Mouse (Mus musculus): ENCODE data around the gene Mindy4.

Mindy4 gene

GRCm38 (mm10) chr6:55207786-55208185 lies 4.6 kb downstream of the Mindy4 start:
- no peak for DNase-seq (ENCODE audit: low spot score)

DNA sequence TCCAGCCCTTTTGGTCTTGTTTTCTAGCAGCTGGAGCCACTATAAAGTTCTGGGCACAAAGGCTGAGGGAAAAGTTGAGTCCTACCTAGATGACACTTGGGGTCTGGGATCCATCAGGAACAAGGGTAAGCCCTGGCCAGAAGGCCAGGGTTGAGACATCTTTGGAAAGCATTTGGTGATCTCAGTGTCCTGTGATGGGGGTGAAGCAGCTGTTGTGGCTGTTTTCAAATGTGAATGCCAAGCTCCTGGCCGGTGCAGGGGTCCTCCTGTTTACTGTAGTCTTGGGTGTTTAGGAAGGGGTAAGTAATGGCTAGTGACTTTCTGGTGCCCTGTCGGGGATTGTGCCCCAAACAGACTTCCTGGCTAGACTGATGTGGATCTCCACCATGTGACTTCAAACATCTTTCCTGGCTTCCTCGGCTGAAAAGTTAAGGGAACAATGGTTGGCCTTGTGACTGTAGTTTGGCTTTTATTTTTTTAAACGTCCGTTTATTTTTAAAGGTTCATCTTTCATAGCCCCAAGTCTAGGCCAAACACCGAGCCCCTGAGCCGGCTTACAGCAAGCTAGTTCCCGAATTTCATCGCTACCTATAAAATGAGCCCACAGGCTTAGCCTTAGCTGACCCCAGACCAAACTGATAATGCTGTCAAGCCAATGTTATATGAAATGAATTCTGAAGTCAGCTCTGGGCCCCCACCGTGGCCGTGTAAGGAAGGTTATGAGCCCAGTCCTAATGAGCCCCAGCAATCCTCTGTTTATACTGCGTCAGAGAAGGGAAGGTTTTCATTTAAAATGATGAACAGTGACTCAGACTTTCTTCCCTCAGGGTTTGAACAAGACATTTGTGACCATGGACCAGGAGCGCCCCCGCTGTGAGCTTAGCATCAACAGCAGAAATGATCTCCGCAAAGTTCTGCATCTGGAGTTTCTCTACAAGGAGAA lies 7.5 kb downstream of the Mindy4 start:
- no peak for DNase-seq (ENCODE audit: low spot score)

- no peak for DNase-seq (ENCODE audit: low spot score)
Measured at GRCm38 (mm10) chr6:55214541-55214940, 11.4 kb downstream of the Mindy4 start.

- DNase-seq (ENCODE audit: low spot score): no peak
Measured at GRCm38 (mm10) chr6:55218232-55218631, 15.0 kb downstream of the Mindy4 start.

DNA sequence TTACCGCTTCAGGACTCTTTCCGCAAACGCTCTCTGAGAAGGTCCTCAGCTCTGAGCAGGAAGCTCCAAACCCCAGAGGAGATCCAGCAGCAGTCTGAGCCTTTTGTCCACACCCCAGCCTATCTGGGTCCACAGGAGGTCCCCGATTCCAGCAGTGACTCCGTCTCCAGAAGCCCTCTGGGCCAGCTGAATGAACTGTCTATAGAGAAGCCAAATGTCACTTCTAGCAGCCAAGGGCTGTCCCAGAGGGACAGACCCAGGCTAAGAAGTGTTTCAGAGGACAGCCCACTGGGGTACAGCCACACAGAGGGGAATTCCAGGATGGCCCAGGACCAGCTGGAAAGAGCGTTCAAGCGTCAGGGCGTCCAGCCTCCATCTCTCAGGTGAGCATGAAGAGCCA lies 20.8 kb downstream of the Mindy4 start:
- DNase-seq (ENCODE audit: low spot score): no peak

DNA sequence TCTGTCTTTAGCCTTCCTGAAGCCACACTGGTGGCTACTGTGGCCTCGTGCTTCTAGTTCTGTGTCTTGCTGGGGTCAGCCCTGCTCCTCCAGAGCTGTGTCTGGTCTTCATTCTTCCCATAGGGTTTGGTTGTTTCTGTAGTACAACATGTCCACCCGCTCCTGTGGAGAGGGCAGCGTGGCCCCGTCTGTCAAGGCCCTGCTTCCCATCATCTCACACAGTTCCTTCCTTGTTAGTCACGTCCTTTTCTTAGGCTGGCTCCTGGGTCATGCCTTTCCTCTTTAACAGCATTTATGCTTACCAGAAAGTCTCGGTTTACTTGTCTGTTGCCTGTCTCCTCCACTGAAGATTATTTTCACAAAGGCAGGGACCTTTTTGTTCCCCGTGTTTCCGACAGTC lies 26.9 kb downstream of the Mindy4 start:
- DNase-seq (ENCODE audit: low spot score): no peak

DNA sequence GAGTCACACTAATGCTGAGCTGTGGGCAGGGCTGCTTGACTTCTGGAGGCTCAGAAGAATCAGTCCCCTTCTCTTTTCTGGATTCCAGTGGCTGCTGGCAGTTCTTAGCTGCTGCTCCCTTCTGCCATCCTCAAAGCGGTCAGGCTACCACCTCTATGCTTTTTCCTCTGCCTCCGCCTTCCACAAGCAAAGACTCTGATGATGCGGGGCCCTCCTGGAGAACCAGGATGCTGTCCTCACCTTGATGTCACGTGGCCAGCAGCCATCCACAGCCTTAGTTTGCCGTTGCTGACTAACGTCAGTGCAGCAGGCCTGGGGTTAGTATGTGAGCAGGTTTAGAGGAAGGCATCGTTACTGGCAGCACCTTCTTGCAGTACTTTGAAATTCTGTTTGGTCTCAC lies 28.9 kb downstream of the Mindy4 start:
- DNase-seq (ENCODE audit: low spot score): no peak

GRCm38 (mm10) chr6:55232524-55233264 lies 29.5 kb downstream of the Mindy4 start:
- DNase-seq (ENCODE audit: low spot score): peak; percentile 14

GRCm38 (mm10) chr6:55233326-55233725 lies 30.1 kb downstream of the Mindy4 start:
- DNase-seq (ENCODE audit: low spot score): no peak

- no peak for DNase-seq (ENCODE audit: low spot score)
Measured at GRCm38 (mm10) chr6:55234636-55235035, 31.5 kb downstream of the Mindy4 start.

GRCm38 (mm10) chr6:55235733-55236132 lies 32.5 kb downstream of the Mindy4 start:
- DNase-seq (ENCODE audit: low spot score): no peak

DNA sequence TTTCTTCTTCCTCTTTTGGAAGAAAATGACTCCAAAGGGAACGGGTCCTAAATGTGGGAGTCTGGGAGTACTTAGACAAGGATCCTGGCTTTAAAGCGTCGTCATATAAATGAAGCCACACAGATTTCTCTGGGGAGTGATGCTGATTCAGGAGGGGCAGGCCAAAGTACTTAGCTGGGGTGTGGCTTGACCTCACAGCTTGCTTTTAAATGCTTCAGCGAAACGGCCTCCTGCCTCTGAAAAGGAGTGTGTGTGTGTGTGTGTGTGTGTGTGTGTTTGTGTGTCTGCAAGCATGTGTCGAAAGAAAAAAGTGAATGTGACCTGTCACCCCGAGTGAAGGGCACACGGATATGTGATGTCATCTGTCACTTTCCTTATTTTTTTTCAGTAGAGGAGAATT lies 36.7 kb downstream of the Mindy4 start:
- no peak for DNase-seq (ENCODE audit: low spot score)

GRCm38 (mm10) chr6:55240591-55241260 lies 37.5 kb downstream of the Mindy4 start:
- DNase-seq (ENCODE audit: low spot score): no peak

- no peak for DNase-seq (ENCODE audit: low spot score)
Measured at GRCm38 (mm10) chr6:55241479-55241878, 38.3 kb downstream of the Mindy4 start.

GRCm38 (mm10) chr6:55245680-55246079 lies 42.5 kb downstream of the Mindy4 start:
- DNase-seq (ENCODE audit: low spot score): no peak

DNA sequence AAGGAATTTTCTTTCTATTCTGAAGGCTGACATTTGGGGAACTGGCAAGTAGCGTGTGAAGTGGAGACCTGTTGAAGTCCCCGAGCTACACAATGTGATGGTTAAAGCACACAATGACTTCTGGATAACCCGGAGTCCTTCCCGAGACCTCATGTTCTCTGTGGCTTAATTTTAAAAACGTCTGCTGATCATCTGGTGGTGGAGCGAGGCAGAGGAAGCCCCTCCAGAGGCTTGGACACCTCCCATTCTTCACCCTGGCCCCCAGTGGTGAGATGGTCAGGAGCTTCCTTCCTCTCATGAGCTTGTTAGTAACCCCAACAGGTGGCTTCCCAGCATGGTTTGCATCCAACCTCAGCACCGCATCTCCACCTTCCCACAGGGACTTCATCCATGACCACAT lies 43.3 kb downstream of the Mindy4 start:
- no peak for DNase-seq (ENCODE audit: low spot score)

DNA sequence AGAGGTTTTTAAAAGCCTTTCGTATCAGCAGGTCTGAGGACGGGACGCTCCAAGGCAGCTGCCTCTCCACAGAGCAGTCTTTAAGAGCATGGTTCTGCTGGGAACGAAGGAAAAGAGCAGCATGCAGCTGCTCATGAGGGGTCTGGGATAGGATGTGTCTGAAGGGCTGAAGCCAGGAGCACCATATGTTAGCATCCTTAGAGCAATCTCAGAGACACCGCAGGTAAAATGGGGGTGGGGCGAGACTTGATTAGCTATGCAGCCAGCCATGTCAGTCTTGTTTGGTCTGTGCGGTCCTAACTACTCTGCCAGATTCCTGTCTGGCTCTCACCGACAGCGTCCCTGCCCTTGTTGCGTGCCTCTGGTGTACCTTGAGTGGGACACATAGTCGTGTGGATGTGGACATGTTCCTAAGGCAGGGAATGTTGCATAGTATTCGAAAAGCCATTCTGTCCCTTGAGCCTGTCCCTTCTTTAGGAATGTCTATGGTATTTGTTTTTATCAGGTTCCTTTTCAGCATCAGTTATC lies 43.8 kb downstream of the Mindy4 start:
- no peak for DNase-seq (ENCODE audit: low spot score)

GRCm38 (mm10) chr6:55249263-55249662 lies 46.1 kb downstream of the Mindy4 start:
- no peak for DNase-seq (ENCODE audit: low spot score)

GRCm38 (mm10) chr6:55250809-55251208 lies 47.6 kb downstream of the Mindy4 start:
- no peak for DNase-seq (ENCODE audit: low spot score)

- no peak for DNase-seq (ENCODE audit: low spot score)
Measured at GRCm38 (mm10) chr6:55251596-55251995, 48.4 kb downstream of the Mindy4 start.

DNA sequence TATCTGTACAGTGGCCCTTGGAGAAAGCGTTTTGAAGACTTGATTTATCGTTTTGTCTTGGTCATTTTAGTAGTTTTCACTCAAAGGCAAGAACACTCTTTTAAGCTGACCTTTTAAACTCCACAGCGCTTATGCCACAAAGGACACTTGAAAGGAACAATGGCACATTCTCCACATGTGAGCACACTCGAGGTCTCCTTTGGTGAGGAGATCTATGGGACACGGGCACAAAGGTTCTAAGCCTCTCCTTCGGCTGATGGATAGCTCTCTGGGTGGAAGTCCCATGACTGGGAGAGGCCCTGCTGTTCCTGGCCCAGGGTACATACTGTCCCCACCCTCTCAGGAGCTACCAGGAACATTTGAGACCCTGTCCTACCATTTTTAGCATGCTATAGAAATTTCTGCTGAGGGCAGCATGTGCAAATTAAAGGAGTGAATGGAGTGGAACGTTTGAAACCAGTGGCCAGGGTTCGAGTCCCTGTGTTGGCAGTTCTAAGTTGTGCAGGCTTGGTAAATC lies 49.6 kb downstream of the Mindy4 start:
- DNase-seq (ENCODE audit: low spot score): no peak
